Comparison of ENCODE assay signal across 14 mouse cellular contexts in the genomic region with DNA sequence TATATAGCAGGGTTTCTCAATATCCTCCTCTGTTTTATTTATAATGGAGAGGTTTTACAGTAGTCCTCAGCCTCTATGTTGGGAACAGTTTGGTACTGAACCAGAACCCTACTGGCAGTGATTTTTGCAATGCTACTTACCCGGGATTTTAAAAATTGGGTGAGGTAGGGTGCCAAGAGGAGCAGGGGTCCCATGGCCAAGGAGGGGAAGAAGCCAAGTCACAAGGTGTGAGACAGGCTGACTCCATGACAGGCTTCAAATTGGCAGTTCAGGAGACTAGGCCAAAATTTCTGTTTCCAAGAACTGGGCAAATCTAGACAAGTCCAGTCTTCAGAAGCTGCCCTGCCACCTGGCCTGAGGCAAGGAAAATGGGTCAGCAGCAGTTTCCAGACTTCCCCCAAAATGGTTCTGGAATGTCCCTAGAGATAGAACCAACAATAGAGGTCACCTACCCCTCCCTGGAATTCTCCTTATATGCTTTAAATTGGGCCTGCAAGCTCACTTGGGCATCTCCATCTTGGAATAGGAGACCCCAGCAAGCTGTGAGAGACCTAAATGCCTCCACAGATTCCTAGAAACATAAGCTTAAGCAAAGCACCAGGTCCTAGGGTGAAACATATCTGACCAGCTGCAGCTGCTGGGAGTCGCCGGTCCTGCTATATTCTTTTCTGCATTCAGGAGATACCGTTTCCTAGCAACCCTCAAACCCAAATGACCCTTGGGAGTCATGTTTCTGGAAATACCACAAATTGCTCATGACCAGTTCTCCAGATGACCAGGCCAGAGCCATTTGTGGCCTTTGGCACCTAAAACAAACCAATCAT. TPM values are rescaled to one million over a fixed set of nuclear protein-coding genes. Genes with fewer than 3 reads are reported as not detected.
DNase-seq lines count a peak whose midpoint lies in the region; ATAC-seq and TF ChIP-seq lines count a peak whose summit lies in the region.
"Had no signal": no experiment of that assay in that cellular context is flagged by ENCODE, and none has a peak within 500 bp of the region (broad histone marks: within the 10 kb centered on the region; RNA-seq: fewer than 3 reads in every experiment).

No protein-coding gene starts in this region.

- no peak overlapping the region for H3K4me3 ChIP-seq in heart, embryonic 11.5 days (ENCODE audit: low read depth, low read length)
- no peak overlapping the region for H3K4me3 ChIP-seq in MEL (ENCODE audit: control insufficient read depth in 1 of 2, insufficient read depth in 1 of 2, low read depth in 2 of 2, low read length in 2 of 2)
- H3K4me3 ChIP-seq in midbrain, embryonic 13.5 days (replicated peaks) = no peak overlapping the region
- H3K4me3 ChIP-seq: embryonic facial prominence, embryonic 13.5 days; limb, embryonic 15.5 days; stomach, embryonic 15.5 days had no signal

- H3K79me2 ChIP-seq in MEL (ENCODE audit: control insufficient read depth, insufficient read depth, low read length, poor library complexity) = no peaks in the 10 kb centered on the region

- H3K27ac ChIP-seq in heart, embryonic 11.5 days (ENCODE audit: low read depth, low read length) = no peak overlapping the region
- no peak overlapping the region for H3K27ac ChIP-seq in MEL (ENCODE audit: control insufficient read depth, low read depth, low read length)
- no peak overlapping the region for H3K27ac ChIP-seq in midbrain, embryonic 13.5 days
- H3K27ac ChIP-seq: embryonic facial prominence, embryonic 13.5 days; limb, embryonic 15.5 days; macrophage; stomach, embryonic 15.5 days had no signal

- H3K27me3 ChIP-seq in heart, embryonic 11.5 days (ENCODE audit: control insufficient read depth, insufficient read depth, low read length) = no peaks in the 10 kb centered on the region
- peaks cover 0 to 7% of the 10 kb centered on the region in 2 experiments; a peak in 3 of 4 replicates for H3K27me3 ChIP-seq in MEL (ENCODE audit: control insufficient read depth in 1 of 2, insufficient read depth in 2 of 2, low read length in 2 of 2)
- H3K27me3 ChIP-seq in midbrain, embryonic 13.5 days = no peaks in the 10 kb centered on the region
- H3K27me3 ChIP-seq: embryonic facial prominence, embryonic 13.5 days; limb, embryonic 15.5 days; stomach, embryonic 15.5 days had no signal

- no peak for TF ChIP-seq CTCF in MEL (IDR thresholded peaks at IDR 0.05 in 2 of 3, conservative IDR thresholded peaks at IDR 0.05 in 1 of 3; ENCODE audit: control insufficient read depth in 1 of 3, insufficient read depth in 1 of 3, low read depth in 2 of 3, low read length in 3 of 3, poor library complexity in 1 of 3, severe bottlenecking in 1 of 3)

- H3K9me3 ChIP-seq in heart, embryonic 11.5 days (replicated peaks; ENCODE audit: control insufficient read depth, low read length) = no peaks in the 10 kb centered on the region
- H3K9me3 ChIP-seq in MEL (replicated peaks; ENCODE audit: insufficient read depth, low read length) = no peaks in the 10 kb centered on the region
- no peaks in the 10 kb centered on the region for H3K9me3 ChIP-seq in midbrain, embryonic 13.5 days
- H3K9me3 ChIP-seq: embryonic facial prominence, embryonic 13.5 days; limb, embryonic 15.5 days; stomach, embryonic 15.5 days had no signal

- no peak overlapping the region for H3K4me2 ChIP-seq in heart, embryonic 11.5 days
- H3K4me2 ChIP-seq in midbrain, embryonic 13.5 days (replicated peaks) = no peak overlapping the region
- H3K4me2 ChIP-seq: embryonic facial prominence, embryonic 13.5 days; limb, embryonic 15.5 days; stomach, embryonic 15.5 days had no signal

- H3K36me3 ChIP-seq in heart, embryonic 11.5 days (ENCODE audit: control insufficient read depth, insufficient read depth, low read length) = no peaks in the 10 kb centered on the region
- H3K36me3 ChIP-seq in MEL (ENCODE audit: control insufficient read depth in 1 of 2, insufficient read depth in 2 of 2, low read length in 2 of 2) = peaks cover 0 to 24% of the 10 kb centered on the region in 2 experiments; a peak in 2 of 4 replicates
- no peaks in the 10 kb centered on the region for H3K36me3 ChIP-seq in midbrain, embryonic 13.5 days
- H3K36me3 ChIP-seq: embryonic facial prominence, embryonic 13.5 days; limb, embryonic 15.5 days; stomach, embryonic 15.5 days had no signal

- no peak for TF ChIP-seq POLR2A in MEL (IDR thresholded peaks at IDR 0.05; ENCODE audit: control insufficient read depth in 1 of 2, insufficient read depth in 1 of 2, low read depth in 1 of 2, low read length in 2 of 2, poor library complexity in 1 of 2)

- DNase-seq in heart, adult 9 months (ENCODE audit: low spot score in 2 of 2) = peak; percentile 65 to 72
- no peak for DNase-seq in MEL (ENCODE audit: low read depth, low spot score)
- DNase-seq in embryo, embryonic 10 days (ENCODE audit: low spot score) = peak; percentile 38
- DNase-seq in kidney, postnatal 10 days = peak; percentile 25
- no peak for DNase-seq in right cerebral cortex, postnatal 25 days
- DNase-seq: cerebellum, adult 2 months had no signal

- H3K9ac ChIP-seq in heart, embryonic 11.5 days (ENCODE audit: low read depth, low read length) = no peak overlapping the region
- H3K9ac ChIP-seq in MEL (ENCODE audit: control insufficient read depth, low read depth, low read length, poor library complexity, severe bottlenecking) = no peak overlapping the region
- no peak overlapping the region for H3K9ac ChIP-seq in midbrain, embryonic 13.5 days (replicated peaks)
- H3K9ac ChIP-seq: embryonic facial prominence, embryonic 13.5 days; limb, embryonic 15.5 days; stomach, embryonic 15.5 days had no signal

- H3K4me1 ChIP-seq in heart, embryonic 11.5 days (ENCODE audit: control insufficient read depth, insufficient read depth, low read length) = no peaks in the 10 kb centered on the region
- H3K4me1 ChIP-seq in MEL (ENCODE audit: control insufficient read depth in 1 of 2, insufficient read depth in 2 of 2, low read length in 2 of 2) = peaks cover 2 to 21% of the 10 kb centered on the region in 2 experiments; a peak in 3 of 4 replicates
- H3K4me1 ChIP-seq in midbrain, embryonic 13.5 days (replicated peaks) = no peaks in the 10 kb centered on the region
- H3K4me1 ChIP-seq: embryonic facial prominence, embryonic 13.5 days; limb, embryonic 15.5 days; stomach, embryonic 15.5 days had no signal

- 56% methylated on average over 4 of the region's 4 CpGs for whole genome bisulfite sequencing in heart, embryonic 11.5 days (ENCODE audit: insufficient replicate concordance)
- WGBS in midbrain, embryonic 13.5 days = 71% methylated on average over 4 of the region's 4 CpGs

- no peak for TF ChIP-seq EP300 in MEL (IDR thresholded peaks at IDR 0.05; ENCODE audit: low read depth in 1 of 2, low read length in 2 of 2)

- TF ChIP-seq RAD21 in MEL (IDR thresholded peaks at IDR 0.05; ENCODE audit: low read depth, low read length) = no peak

- no peak for ATAC-seq in heart, embryonic 11.5 days (replicated peaks; ENCODE audit: insufficient number of reproducible peaks, low FRiP score, low TSS enrichment)
- ATAC-seq in midbrain, embryonic 13.5 days = no peak
- no peak for ATAC-seq in megakaryocyte, adult 5-6 weeks (ENCODE audit: poor library complexity, severe bottlenecking)

TF ChIP-seq in MEL, 35 proteins besides CTCF, POLR2A, EP300 and RAD21:
- no peak for TF ChIP-seq MYB (IDR thresholded peaks at IDR 0.05; ENCODE audit: low read depth, low read length)
- no peak for TF ChIP-seq MAZ (IDR thresholded peaks at IDR 0.05; ENCODE audit: low read depth, low read length)
- 0 out of 2 replicates have a peak, but pooled peaks have one; percentile 12 for TF ChIP-seq TAL1 (IDR thresholded peaks at IDR 0.05; ENCODE audit: low read length)
- no peak for TF ChIP-seq USF1 (IDR thresholded peaks at IDR 0.05; ENCODE audit: low read depth, low read length)
- TF ChIP-seq ZC3H11A (IDR thresholded peaks at IDR 0.05; ENCODE audit: low read depth, low read length) = no peak
- no peak for TF ChIP-seq UBTF (IDR thresholded peaks at IDR 0.05; ENCODE audit: borderline replicate concordance, insufficient read depth, low read depth, low read length)

RNA-seq across cellular contexts. Expression of gene Ccl9, which starts 4.4 kb away (rescaled TPM):
- polyA plus RNA-seq in heart, embryonic 11.5 days (2014; fragmentation: Nextera tagmentation; extraction: Ambion mirVana) = 0.48 and 1.2 TPM in 2 replicates
- 0.33 and 0.62 TPM in 2 replicates for total RNA-seq in MEL (2012; rRNA removed)
- polyA plus RNA-seq in MEL (2012; ENCODE audit: insufficient read depth in 1 of 2, insufficient read length in 2 of 2, low read depth in 1 of 2, low replicate concordance in 2 of 2, missing spikeins in 1 of 2) = 1 to 10 TPM in 1 of 2 experiments, not detected in 1; 1.7 TPM
- 1.2 TPM in 2 replicates for polyA plus RNA-seq in midbrain, embryonic 13.5 days (2015; fragmentation: Nextera tagmentation; extraction: Ambion mirVana)
- 447 and 459 TPM in 2 replicates for total RNA-seq in megakaryocyte, adult 5-6 weeks (2015)
- total RNA-seq in megakaryocyte, adult 5-6 weeks (2017) = 282 and 303 TPM in 2 replicates

RNA-seq across cellular contexts. Expression of gene Ccl6, which starts 10.0 kb away (rescaled TPM):
- 0.65 and 0.97 TPM in 2 replicates for polyA plus RNA-seq in heart, embryonic 11.5 days (2014; fragmentation: Nextera tagmentation; extraction: Ambion mirVana)
- total RNA-seq in MEL (2012; rRNA removed) = not detected in 2 replicates
- polyA plus RNA-seq in MEL (2012; ENCODE audit: insufficient read depth in 1 of 2, insufficient read length in 2 of 2, low read depth in 1 of 2, low replicate concordance in 2 of 2, missing spikeins in 1 of 2) = not detected
- polyA plus RNA-seq in midbrain, embryonic 13.5 days (2015; fragmentation: Nextera tagmentation; extraction: Ambion mirVana) = 0.67 and 1.0 TPM in 2 replicates
- total RNA-seq in megakaryocyte, adult 5-6 weeks (2015) = 916 and 950 TPM in 2 replicates
- 592 and 639 TPM in 2 replicates for total RNA-seq in megakaryocyte, adult 5-6 weeks (2017)

RNA-seq across cellular contexts. Expression of gene Ccl5, which starts 52.5 kb away (rescaled TPM):
- 0.35 TPM in 1 of 2 replicates, not detected in the other for polyA plus RNA-seq in heart, embryonic 11.5 days (2014; fragmentation: Nextera tagmentation; extraction: Ambion mirVana)
- not detected in 2 replicates for total RNA-seq in MEL (2012; rRNA removed)
- polyA plus RNA-seq in MEL (2012; ENCODE audit: insufficient read depth in 1 of 2, insufficient read length in 2 of 2, low read depth in 1 of 2, low replicate concordance in 2 of 2, missing spikeins in 1 of 2) = under 1 TPM in 1 of 2 experiments, not detected in 1; 0.56 TPM
- polyA plus RNA-seq in midbrain, embryonic 13.5 days (2015; fragmentation: Nextera tagmentation; extraction: Ambion mirVana) = not detected in 2 replicates
- total RNA-seq in megakaryocyte, adult 5-6 weeks (2015) = 32.1 and 70.7 TPM in 2 replicates
- total RNA-seq in megakaryocyte, adult 5-6 weeks (2017) = 7.2 and 11.1 TPM in 2 replicates
- total RNA-seq: layer of hippocampus, postnatal 14 days had no signal
- polyA plus RNA-seq: embryonic facial prominence, embryonic 13.5 days had no signal

Comparison
In these comparisons a context has a peak if more than half of its experiments do, and no peak if none do; other contexts are left out.
1. DNase-seq: peak in heart, adult 9 months (2 of 2), embryo, embryonic 10 days (single experiment) and kidney, postnatal 10 days (single experiment); none in MEL (single experiment) and right cerebral cortex, postnatal 25 days (single experiment).